Mouse (Mus musculus) adrenal gland, postnatal 25 days (tissue): ENCODE results near the gene Abr. TPM values are rescaled to one million over a fixed set of nuclear protein-coding genes. Genes with fewer than 3 reads are reported as not detected.

Experiments used
- DNase-seq: peaks from one replicate; pipeline ENCODE4 v3.0.0; 2021; ENCODE audit warnings: mixed read lengths
- total RNA-seq: library from RNA; stranded (reverse); gene quantifications from 2 replicates; pipeline ENCODE4 v1.2.3, GENCODE M21; 2021

Abr gene
- total RNA-seq, 1 experiment from 2014 or later = 55.3 TPM

- no peak for DNase-seq
Observed at GRCm38 (mm10) chr11:76405626-76406264, 216.4 kb downstream of the Abr start.

- DNase-seq = no peak
Observed at GRCm38 (mm10) chr11:76405113-76405512, 217.0 kb downstream of the Abr start.

GRCm38 (mm10) chr11:76401398-76401797, 220.7 kb downstream of the Abr start:
- no peak for DNase-seq

- DNase-seq = peak; percentile 17
Observed at GRCm38 (mm10) chr11:76399587-76400330, 222.4 kb downstream of the Abr start.

- DNase-seq = peak; percentile 95
Observed at GRCm38 (mm10) chr11:76398798-76399586, 223.1 kb downstream of the Abr start, which contains the start of gene Nxn. Nxn (minus strand) TSS chr11:76399140.

GRCm38 (mm10) chr11:76398312-76398797, 223.8 kb downstream of the Abr start:
- DNase-seq = peak; percentile 57

- peak; percentile 50 for DNase-seq
Observed at GRCm38 (mm10) chr11:76397650-76398311, 224.3 kb downstream of the Abr start.

GRCm38 (mm10) chr11:76392996-76393395, 229.1 kb downstream of the Abr start:
- DNase-seq = no peak

GRCm38 (mm10) chr11:76392532-76392931, 229.6 kb downstream of the Abr start:
- DNase-seq = no peak

- no peak for DNase-seq
Observed at GRCm38 (mm10) chr11:76388711-76389110, 233.4 kb downstream of the Abr start.

GRCm38 (mm10) chr11:76387097-76387496, 235.0 kb downstream of the Abr start:
- no peak for DNase-seq

GRCm38 (mm10) chr11:76385746-76386145, 236.4 kb downstream of the Abr start:
- DNase-seq = no peak

- DNase-seq = no peak
Observed at GRCm38 (mm10) chr11:76385017-76385416, 237.1 kb downstream of the Abr start.

- DNase-seq = no peak
Observed at GRCm38 (mm10) chr11:76384307-76384706, 237.8 kb downstream of the Abr start.

GRCm38 (mm10) chr11:76382711-76383324, 239.3 kb downstream of the Abr start:
- DNase-seq = no peak

GRCm38 (mm10) chr11:76381201-76381885, 240.8 kb downstream of the Abr start:
- no peak for DNase-seq

GRCm38 (mm10) chr11:76379921-76380544, 242.1 kb downstream of the Abr start:
- peak; percentile 48 for DNase-seq

GRCm38 (mm10) chr11:76376425-76376824, 245.7 kb downstream of the Abr start:
- DNase-seq = no peak

- DNase-seq = peak; percentile 85
Observed at GRCm38 (mm10) chr11:76374491-76375185, 247.5 kb downstream of the Abr start.

GRCm38 (mm10) chr11:76372534-76372933, 249.6 kb downstream of the Abr start:
- no peak for DNase-seq
